Mouse (Mus musculus) urinary bladder, adult 18-20 months (tissue): ENCODE data around the gene Paqr3.

ENCODE experiments used
- DNase-seq, 2 experiments: peaks; one replicate each; pipeline ENCODE4 v3.0.0; 2022; ENCODE audit warnings: low spot score in 2 of 2, mixed read lengths in 2 of 2

The Paqr3 gene

DNA sequence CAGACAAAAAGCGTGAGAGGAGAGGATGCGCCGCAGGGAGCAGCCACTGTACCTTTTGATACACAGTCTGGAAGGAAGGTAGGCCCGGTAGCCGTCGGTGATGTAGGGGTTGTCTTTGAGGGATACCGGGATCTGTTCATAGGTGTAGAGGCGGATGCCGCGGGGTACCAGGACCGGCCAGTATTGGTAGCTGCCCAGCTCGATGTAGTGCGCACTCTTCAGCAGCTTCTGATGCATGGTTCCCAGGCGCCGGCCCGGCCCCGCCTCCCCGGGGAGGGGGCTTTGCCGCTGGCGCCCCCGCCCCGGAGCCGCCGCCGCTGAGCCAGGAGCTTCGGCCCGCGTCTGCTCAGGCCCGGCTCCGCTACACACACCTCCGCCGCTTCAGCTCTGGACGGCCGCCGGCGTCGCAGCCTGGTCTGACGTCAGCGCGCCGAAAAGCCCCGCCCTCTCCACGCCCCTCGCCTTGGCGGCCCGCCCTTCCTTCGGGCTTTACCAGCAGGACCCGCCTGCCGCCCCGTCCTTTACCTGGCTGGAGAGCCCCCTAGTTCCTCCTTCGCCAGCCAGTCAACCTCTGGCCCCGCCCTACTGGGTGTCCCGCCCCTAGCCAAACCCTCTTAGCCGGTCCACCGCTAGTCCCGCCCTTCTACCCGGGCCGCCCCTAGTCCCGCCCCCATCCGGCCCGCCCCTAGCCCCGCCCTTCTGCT lies at the start of gene Paqr3:
Paqr3 (minus strand) TSS at position 390 of the 704 bp plus-strand sequence.
- peak; percentile 98 to 99 for DNase-seq

- DNase-seq = no peak
Observed at GRCm38 (mm10) chr5:97154688-97155087, 43.3 kb upstream of the Paqr3 start.

- DNase-seq = no peak
Observed at GRCm38 (mm10) chr5:97135331-97135730, 23.9 kb upstream of the Paqr3 start.

DNA sequence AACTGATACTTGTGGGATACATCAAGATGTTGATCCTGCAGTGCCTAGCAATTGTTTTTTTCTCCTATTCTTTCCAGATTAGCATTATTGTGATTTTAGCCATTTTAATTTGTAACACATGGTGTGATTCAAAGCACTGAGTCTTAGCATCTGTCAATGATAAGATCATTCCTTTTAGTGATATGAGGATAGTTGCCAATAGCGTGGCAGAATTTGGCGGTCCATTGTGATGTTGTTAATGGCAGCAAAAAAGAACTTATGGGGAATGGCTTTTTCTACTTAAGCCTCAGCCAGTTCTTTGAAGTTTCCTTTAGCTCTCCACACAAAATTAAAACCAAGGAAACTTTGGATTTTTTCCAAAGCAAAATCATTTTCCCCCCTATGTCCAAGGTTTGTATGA lies 18.2 kb upstream of the Paqr3 start:
- no peak for DNase-seq

- peak in 1 of 2 experiments; percentile 19 for DNase-seq
Observed at GRCm38 (mm10) chr5:97128242-97129226, 17.1 kb upstream of the Paqr3 start.

DNA sequence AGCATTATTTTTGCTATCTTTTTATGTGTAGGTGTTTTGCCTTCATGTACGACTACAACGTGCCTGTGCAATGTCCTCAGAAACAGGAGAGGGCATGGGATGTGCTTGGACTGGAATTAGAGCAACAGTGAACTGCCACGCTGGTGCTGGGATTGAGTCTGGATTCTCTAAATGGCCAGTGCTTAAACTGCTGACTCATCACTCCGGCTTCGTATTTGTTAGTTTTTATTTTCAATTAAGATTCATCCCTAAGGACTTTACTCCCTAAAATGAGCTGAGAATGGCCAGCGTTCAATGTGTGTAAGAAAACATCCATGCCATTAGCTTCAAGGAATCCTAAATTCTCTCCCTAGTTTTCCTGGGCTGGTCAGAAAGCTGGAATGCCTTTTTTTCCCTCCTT lies 15.9 kb upstream of the Paqr3 start:
- DNase-seq = no peak

DNA sequence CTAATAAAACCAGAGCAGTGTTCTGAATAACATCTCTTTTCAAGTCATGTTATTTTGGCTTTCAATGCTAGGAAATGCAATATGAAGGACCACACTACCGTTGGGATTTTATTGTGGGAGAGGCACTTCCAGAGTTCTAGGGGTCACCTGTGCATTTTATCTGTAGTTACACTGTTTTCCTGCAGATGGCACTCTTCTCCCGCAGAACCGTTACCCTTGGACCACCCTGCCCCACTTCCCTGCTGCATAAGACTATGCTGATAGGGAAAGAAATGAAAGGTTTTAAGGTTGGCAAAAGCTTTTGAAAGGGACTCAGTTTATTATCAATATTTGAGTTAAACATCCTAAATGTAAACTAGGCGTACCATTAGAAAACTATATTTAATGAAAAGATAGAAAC lies 14.6 kb upstream of the Paqr3 start:
- no peak for DNase-seq

DNA sequence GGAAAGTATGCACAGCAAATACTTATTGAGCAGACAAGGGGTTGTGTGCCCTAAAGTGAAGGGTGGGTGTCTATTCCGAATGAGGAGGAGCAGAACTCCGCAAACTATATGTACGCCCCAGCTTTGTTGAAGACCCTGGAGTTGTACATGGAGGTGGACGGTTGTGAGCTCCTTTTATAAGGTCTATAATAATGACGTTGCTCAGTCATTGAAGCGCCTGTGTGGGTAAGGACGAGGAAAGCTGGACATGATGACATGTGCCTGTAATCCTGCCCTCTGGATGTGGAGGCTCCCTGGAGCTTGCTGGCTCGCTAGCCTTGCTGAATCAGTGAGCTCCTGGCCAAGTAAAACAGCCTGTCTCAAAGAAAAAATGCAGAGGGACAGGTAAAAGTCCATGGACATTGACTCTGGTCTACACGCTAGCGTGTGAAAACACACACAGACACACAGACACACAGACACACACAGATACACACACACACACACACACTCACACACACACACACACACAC lies 14.1 kb upstream of the Paqr3 start:
- no peak for DNase-seq

- no peak for DNase-seq
Observed at GRCm38 (mm10) chr5:97124977-97125376, 13.6 kb upstream of the Paqr3 start.

DNA sequence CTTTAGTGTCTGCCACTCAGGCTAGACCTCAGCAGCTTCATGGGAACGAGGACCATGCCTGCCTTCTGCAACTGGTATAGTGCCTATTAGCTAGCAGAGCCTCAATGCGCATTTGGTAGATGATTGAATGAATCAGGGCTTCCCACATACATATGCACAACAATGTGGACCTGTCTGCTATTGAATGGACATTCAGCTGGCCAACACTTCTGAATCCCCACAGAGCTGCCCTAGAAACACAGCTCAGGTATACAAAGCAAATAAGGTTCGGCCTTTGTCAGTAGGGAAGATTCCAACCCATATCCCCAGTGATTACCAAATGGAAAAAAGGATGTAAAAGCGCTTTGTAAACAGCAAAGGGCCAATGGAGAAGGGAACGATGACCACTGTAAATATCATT lies 699 bp downstream of the Paqr3 start:
- no peak for DNase-seq

DNA sequence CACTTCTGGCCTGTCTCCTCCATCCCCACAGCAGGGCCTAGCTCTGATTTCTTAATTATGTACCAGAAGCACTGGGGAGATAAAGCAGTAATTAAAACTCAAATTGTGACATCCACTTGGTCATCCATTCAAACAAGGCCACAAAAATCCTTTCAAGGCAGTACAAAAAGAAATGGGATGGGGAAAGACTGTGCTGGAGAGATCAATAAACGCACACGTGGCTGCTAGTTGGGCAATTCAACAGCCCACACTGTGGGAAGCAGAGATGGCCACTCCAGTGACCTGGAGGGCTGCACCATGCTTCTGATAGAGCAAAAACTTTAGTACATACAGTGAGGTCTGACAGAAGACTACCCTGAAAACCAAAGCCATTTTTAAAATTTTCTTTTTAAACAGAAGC lies 1.3 kb downstream of the Paqr3 start:
- no peak for DNase-seq

DNA sequence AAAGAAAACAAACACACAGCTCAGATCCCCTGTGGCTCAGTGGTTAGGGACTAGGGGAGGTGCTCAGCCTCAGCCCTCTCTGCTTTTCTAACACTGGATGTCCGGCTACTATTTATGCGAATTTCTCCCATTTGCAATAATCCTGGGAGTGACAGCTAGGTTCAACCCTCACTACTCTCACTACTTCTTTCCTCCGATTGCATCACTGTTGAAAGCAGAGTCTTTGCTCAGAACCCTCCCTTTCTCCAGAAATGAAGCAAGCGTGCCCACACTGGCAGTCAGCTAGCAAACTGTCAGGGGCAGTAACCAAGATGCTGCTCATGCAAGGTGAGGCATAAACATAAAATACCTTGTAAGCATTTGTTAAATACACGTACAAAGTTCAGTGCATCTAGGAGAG lies 3.1 kb downstream of the Paqr3 start:
- DNase-seq = no peak

- DNase-seq = peak in 1 of 2 experiments; percentile 50
Observed at GRCm38 (mm10) chr5:97099954-97100353, 11.4 kb downstream of the Paqr3 start.

GRCm38 (mm10) chr5:97097631-97098041 lies 13.8 kb downstream of the Paqr3 start:
- no peak for DNase-seq

DNA sequence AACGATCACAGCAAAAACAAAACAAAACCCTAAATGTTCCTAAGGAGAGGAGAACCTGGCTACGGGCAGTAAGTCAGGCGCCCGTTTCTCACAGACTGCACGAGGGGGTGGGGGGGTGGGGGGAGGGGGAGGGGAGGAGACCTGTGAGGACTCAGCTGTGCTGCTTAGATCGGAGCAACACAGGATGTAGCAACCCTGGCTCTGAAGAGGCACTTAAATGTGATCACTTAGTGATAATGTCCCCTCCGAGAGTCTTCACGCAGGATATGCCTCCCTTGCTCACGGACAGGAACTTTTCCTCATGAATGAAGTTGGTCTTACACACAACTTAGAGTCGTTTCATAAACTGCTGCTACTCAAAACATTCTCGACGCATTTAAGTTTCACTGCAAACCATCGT lies 16.1 kb downstream of the Paqr3 start:
- DNase-seq = no peak

DNA sequence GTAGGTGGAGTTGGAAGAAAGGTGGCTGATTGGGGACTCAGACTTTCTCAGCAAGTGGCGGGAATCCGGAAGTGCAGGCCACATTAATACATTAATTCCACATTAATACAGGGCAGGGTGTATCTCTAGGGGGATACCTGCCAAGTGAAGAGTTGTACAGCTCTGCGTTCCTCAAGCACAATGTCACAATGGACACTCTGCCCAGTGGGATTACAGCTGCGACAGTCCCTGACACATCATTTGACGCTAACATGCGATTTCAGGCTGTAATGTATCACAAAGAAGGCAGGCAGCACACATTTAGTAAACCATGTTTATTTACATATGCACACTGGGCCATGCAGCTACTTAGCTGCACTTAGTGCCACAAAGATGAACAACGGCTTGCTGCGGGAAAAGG lies 18.4 kb downstream of the Paqr3 start:
- no peak for DNase-seq

DNA sequence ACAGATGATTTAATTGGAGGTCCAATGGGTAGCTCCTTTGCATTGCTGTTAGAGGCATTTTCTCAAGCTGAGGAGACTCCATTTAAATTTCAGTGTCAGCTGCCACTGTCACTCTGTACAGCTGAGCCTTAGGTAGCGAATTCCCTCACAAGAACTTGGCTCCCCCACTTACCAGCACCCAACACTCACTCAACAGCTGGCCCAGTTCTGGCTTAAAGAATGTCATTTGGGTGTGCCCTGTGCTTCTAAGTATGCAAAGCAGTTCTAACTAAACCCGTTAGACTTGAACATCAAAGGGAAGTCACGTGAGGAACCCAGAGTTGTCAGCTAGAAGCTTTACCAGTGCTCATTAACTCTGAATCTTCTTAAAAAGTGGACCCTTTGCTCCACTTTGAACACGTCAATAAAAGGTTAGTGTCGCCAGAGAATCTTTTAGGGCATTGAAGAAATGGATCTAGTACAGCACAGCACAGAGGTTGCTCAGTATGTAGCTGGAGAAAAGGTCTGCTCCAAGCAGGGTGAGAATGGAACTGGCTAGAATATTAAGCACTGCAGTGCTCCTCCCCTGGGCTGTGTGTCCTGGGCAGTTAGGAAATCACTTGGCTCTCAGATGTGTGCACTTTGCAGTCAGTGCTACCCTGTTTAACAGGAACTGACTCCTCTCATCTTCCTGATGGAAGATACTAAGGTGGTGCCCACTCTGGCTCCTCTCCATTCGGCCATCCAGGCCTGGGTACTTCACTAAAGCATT lies 21.2 kb downstream of the Paqr3 start:
- no peak for DNase-seq

DNA sequence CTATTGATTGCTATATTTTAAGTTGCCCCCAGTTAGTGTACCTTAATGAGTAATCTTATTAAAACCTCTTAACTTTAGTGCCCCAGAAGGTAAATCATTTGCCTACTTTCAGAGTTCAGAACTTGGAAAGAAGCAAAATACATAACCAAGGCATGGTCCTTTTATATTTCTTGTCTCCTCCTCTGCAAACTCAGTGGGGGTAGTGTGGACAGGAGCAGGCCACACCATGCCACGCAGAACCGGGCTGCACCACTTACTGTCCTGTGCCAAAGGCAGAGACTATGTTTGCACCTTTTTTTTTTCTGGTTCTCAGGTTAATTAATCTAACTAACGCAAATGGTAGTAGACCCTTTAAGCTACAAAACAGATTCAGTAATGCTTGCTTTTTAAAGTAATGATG lies 22.0 kb downstream of the Paqr3 start:
- no peak for DNase-seq

DNA sequence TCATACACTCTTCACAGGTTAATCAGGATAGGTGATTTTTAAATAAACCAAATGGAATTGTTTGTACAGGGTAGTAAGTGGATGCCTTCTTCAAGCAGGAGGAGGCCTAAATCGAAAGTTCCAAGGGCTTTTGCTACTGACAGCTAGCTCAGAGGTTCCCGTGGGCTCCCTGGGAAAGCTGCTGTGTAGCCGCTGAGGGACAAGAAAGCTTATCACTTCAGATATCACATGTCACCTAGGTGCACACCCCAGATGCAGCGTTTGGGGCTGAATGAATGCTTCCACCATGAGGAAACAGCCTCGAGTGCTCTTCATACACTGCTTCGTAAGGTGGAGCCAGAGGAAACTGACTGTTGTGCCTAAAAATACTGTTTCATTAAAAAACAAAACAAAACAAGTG lies 23.2 kb downstream of the Paqr3 start:
- DNase-seq = no peak

DNA sequence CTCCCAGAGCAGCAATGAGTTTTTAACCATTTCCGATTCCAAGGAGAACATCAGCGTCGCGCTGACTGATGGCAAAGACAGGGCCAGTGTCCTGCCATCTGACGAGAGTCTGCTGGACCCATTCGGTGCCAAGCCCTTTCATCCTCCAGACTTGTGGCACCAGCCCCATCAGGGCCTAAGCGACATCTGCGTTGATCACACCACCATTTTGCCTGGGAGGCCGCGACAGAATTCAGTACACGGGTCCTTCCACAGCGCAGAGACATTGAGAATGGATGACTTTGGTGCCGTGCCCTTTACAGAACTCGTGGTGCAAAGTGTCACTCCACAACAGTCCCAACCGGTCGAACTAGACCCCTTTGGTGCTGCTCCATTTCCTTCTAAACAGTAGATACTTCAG lies 23.6 kb downstream of the Paqr3 start:
- DNase-seq = no peak

- DNase-seq = peak in 1 of 2 experiments; percentile 27
Observed at GRCm38 (mm10) chr5:97087030-97087630, 24.3 kb downstream of the Paqr3 start.
